Mouse (Mus musculus): ENCODE measurements around the gene Magi1. TPM values are rescaled to one million over a fixed set of nuclear protein-coding genes. Genes with fewer than 3 reads are reported as not detected.

The Magi1 gene
- polyA plus RNA-seq, 1 experiment from 2014 or later = 19.4 TPM

DNA sequence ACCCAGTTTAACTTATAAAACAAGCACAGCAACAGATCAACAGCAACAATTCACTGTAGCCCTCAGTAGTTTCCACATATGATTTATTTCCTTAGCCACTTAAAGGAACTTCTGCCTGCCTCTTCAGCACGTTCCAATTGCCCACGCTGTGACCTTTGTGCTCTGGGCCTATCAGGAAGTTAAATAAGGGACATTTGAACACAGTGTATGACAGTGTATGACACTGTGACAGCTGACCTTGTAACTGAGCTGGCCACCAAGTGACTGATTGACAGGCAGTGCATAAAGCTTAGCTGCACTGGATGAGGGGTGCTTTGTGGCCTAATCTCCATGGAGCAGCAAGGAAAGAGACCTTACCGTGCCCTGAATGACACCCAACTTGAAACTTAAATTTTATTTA is 525.6 kb downstream of the Magi1 start:
- no peaks in the 10 kb centered on the region for H3K9me3 ChIP-seq (replicated peaks)
- 62% methylated on average over 3 of the region's 3 CpGs for WGBS
- no peak for DNase-seq (ENCODE audit: low spot score)
- H3K4me3 ChIP-seq = no peak overlapping the region
- peaks cover 17% of the 10 kb centered on the region for H3K4me1 ChIP-seq
- peak overlapping the region; percentile 55; the same call in 1 of the 2 replicates for H3K27ac ChIP-seq (replicated peaks)
- peaks cover 22% of the 10 kb centered on the region for H3K36me3 ChIP-seq
- H3K27me3 ChIP-seq (ENCODE audit: low read depth, poor library complexity, severe bottlenecking) = no peaks in the 10 kb centered on the region

GRCm38 (mm10) chr6:93757353-93758087 is 526.2 kb downstream of the Magi1 start:
- Histone ChIP-seq H3K36me3 (peaks cover 27% of the 10 kb centered on the region), H3K4me3 (no peak overlapping the region), H3K9me3 (replicated peaks) (no peaks in the 10 kb centered on the region), H3K27me3 (ENCODE audit: low read depth, poor library complexity, severe bottlenecking) (no peaks in the 10 kb centered on the region), H3K4me1 (peaks cover 17% of the 10 kb centered on the region), H3K27ac (replicated peaks) (peak overlapping the region; percentile 55; the same call in 1 of the 2 replicates)
- DNase-seq (ENCODE audit: low spot score) = peak; percentile 82
- 38% methylated on average over 11 of the region's 11 CpGs for WGBS

DNA sequence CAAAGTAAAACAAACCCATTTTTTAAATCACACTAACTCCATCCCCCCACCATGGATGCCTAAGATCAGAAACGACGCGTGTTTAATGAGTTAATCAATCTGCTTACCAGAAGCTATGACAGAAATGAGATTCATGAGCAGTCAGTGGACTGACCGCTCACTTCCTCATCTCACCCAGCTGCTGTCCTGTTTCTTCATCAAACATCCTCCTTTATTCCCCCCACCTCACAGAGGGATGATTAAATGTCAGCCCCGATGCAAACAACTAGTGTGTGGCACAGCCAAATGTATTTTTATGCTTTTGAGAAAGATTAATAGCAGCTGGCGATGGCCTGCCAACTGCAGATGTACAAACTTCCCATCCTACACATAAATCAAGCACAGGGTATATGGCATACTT is 540.6 kb downstream of the Magi1 start:
- Histone ChIP-seq H3K27ac (replicated peaks) (no peak overlapping the region), H3K9me3 (replicated peaks) (no peaks in the 10 kb centered on the region), H3K4me1 (no peaks in the 10 kb centered on the region), H3K36me3 (peaks cover 64% of the 10 kb centered on the region), H3K4me3 (no peak overlapping the region), H3K27me3 (ENCODE audit: low read depth, poor library complexity, severe bottlenecking) (no peaks in the 10 kb centered on the region)
- DNase-seq (ENCODE audit: low spot score) = no peak
- WGBS = 88% methylated on average over 6 of the region's 6 CpGs

- H3K36me3 ChIP-seq = peaks cover 40% of the 10 kb centered on the region
- 94% methylated on average over 3 of the region's 3 CpGs for WGBS
Observed at GRCm38 (mm10) chr6:93739786-93740185, 543.9 kb downstream of the Magi1 start.

GRCm38 (mm10) chr6:93737083-93737482 is 546.6 kb downstream of the Magi1 start:
- no peaks in the 10 kb centered on the region for H3K27me3 ChIP-seq (ENCODE audit: low read depth, poor library complexity, severe bottlenecking)
- H3K4me3 ChIP-seq = no peak overlapping the region
- no peak overlapping the region for H3K27ac ChIP-seq (replicated peaks)
- no peaks in the 10 kb centered on the region for H3K4me1 ChIP-seq
- no peaks in the 10 kb centered on the region for H3K9me3 ChIP-seq (replicated peaks)
- DNase-seq (ENCODE audit: low spot score) = no peak
- peaks cover 31% of the 10 kb centered on the region for H3K36me3 ChIP-seq
- 88% methylated on average over 1 of the region's 1 CpGs for WGBS

More at GRCm38 (mm10) chr6:93739786-93740185, 543.9 kb downstream of the Magi1 start:
- Histone ChIP-seq H3K4me1 (no peaks in the 10 kb centered on the region), H3K4me3 (no peak overlapping the region), H3K9me3 (replicated peaks) (no peaks in the 10 kb centered on the region), H3K27me3 (ENCODE audit: low read depth, poor library complexity, severe bottlenecking) (no peaks in the 10 kb centered on the region), H3K27ac (replicated peaks) (no peak overlapping the region)
- DNase-seq (ENCODE audit: low spot score) = no peak

DNA sequence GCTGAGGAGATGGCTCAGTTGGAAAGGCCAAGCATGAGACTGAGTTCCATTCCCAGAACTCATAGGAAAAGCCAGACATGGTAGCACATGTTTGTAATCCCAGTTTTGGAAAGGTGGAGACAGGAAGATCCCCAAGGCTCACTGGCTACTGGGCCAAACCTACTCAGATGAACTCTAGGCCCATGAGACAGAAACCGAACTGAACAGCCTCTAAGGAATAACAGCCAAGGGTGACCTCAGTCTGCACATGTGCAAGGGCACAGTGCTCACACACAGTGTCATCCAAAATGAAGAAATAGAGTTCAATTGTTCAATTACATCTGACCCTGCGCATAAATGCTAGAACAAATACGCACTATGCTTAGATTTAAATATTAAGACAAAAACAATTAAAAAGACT is 547.6 kb downstream of the Magi1 start:
- no peak overlapping the region for H3K27ac ChIP-seq (replicated peaks)
- WGBS = 95% methylated on average over 3 of the region's 3 CpGs
- no peak overlapping the region for H3K4me3 ChIP-seq
- no peaks in the 10 kb centered on the region for H3K27me3 ChIP-seq (ENCODE audit: low read depth, poor library complexity, severe bottlenecking)
- H3K36me3 ChIP-seq = peaks cover 31% of the 10 kb centered on the region
- no peaks in the 10 kb centered on the region for H3K4me1 ChIP-seq
- no peak for DNase-seq (ENCODE audit: low spot score)
- no peaks in the 10 kb centered on the region for H3K9me3 ChIP-seq (replicated peaks)

- H3K9me3 ChIP-seq (replicated peaks) = no peaks in the 10 kb centered on the region
- H3K36me3 ChIP-seq = peaks cover 21% of the 10 kb centered on the region; the same call in 1 of the 2 replicates
- no peaks in the 10 kb centered on the region for H3K27me3 ChIP-seq (ENCODE audit: low read depth, poor library complexity, severe bottlenecking)
- no peak for DNase-seq (ENCODE audit: low spot score)
- H3K4me3 ChIP-seq = no peak overlapping the region
- no peak overlapping the region for H3K27ac ChIP-seq (replicated peaks)
- 88% methylated on average over 6 of the region's 6 CpGs for WGBS
- peaks cover 6% of the 10 kb centered on the region for H3K4me1 ChIP-seq
Observed at GRCm38 (mm10) chr6:93733800-93734199, 549.9 kb downstream of the Magi1 start.

GRCm38 (mm10) chr6:93729702-93730101 is 554.0 kb downstream of the Magi1 start:
- 0 out of 2 replicates have a peak, but pooled peaks cover 6% of the 10 kb centered on the region for H3K36me3 ChIP-seq
- H3K4me3 ChIP-seq = no peak overlapping the region
- no peak for DNase-seq (ENCODE audit: low spot score)
- H3K27ac ChIP-seq (replicated peaks) = no peak overlapping the region
- no peaks in the 10 kb centered on the region for H3K9me3 ChIP-seq (replicated peaks)
- peaks cover 34% of the 10 kb centered on the region for H3K4me1 ChIP-seq
- WGBS = 76% methylated on average over 8 of the region's 8 CpGs
- no peaks in the 10 kb centered on the region for H3K27me3 ChIP-seq (ENCODE audit: low read depth, poor library complexity, severe bottlenecking)

- DNase-seq (ENCODE audit: low spot score) = no peak
- Histone ChIP-seq H3K27me3 (ENCODE audit: low read depth, poor library complexity, severe bottlenecking) (no peaks in the 10 kb centered on the region), H3K9me3 (replicated peaks) (no peaks in the 10 kb centered on the region), H3K4me3 (no peak overlapping the region), H3K36me3 (0 out of 2 replicates have a peak, but pooled peaks cover 6% of the 10 kb centered on the region), H3K27ac (replicated peaks) (no peak overlapping the region), H3K4me1 (peaks cover 34% of the 10 kb centered on the region)
- 64% methylated on average over 4 of the region's 4 CpGs for WGBS
Observed at GRCm38 (mm10) chr6:93728791-93729190, 554.9 kb downstream of the Magi1 start.

DNA sequence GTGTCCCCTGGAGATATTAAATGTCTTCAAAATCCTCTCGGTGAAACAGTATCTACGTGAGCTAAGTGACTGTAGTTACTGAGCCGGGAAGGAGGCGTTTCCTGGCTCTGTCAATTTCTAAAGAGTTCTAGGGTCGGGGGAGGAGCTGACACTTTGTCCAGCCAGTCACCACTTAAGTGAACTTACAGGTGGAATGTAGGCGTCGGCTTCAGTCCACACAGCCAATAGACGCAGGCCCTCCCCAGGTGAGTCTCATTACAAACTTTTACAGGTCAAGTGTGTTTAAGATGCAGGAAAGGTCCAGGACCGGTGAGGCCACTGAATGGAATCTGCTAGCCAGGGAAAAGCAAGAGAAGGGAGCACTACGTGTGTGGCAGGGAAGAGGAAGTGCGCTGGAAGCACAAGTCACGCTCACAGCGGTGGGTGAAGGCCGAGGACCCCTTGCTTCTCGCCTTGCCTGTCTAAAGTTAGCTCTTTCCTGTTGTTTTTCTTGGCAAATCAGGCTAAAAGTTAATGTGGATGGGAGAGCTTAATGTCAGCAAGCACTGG is 556.0 kb downstream of the Magi1 start:
- no peak for DNase-seq (ENCODE audit: low spot score)
- Histone ChIP-seq H3K27me3 (ENCODE audit: low read depth, poor library complexity, severe bottlenecking) (no peaks in the 10 kb centered on the region), H3K4me3 (no peak overlapping the region), H3K9me3 (replicated peaks) (no peaks in the 10 kb centered on the region), H3K4me1 (peaks cover 34% of the 10 kb centered on the region), H3K36me3 (0 out of 2 replicates have a peak, but pooled peaks cover 6% of the 10 kb centered on the region), H3K27ac (replicated peaks) (no peak overlapping the region)
- 45% methylated on average over 15 of the region's 15 CpGs for WGBS

GRCm38 (mm10) chr6:93726829-93727455 is 556.8 kb downstream of the Magi1 start:
- Histone ChIP-seq H3K9me3 (replicated peaks) (no peaks in the 10 kb centered on the region), H3K4me1 (peaks cover 34% of the 10 kb centered on the region), H3K4me3 (no peak overlapping the region), H3K27ac (replicated peaks) (no peak overlapping the region), H3K27me3 (ENCODE audit: low read depth, poor library complexity, severe bottlenecking) (no peaks in the 10 kb centered on the region), H3K36me3 (0 out of 2 replicates have a peak, but pooled peaks cover 6% of the 10 kb centered on the region)
- WGBS = 55% methylated on average over 7 of the region's 7 CpGs
- no peak for DNase-seq (ENCODE audit: low spot score)

DNA sequence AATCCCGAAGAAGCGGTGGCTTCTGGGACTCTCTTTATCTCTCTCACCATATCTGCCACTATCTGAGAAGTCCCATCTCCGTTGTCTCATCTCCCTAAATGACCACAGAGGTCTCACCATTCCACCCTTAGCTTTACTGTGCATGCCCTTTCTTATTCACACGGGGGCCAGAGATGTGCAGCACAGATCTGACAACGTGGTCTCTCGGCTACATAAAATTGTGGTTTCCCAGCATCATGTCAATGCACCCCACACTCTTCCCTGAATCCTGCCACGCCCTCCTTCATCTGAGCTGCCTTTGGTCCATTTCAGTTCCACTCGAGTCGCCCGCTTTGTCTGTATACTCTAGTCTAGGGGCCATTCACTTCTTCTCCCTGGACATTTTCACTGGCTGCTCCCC is 557.6 kb downstream of the Magi1 start:
- Histone ChIP-seq H3K4me1 (peaks cover 34% of the 10 kb centered on the region), H3K4me3 (no peak overlapping the region), H3K27me3 (ENCODE audit: low read depth, poor library complexity, severe bottlenecking) (no peaks in the 10 kb centered on the region), H3K9me3 (replicated peaks) (no peaks in the 10 kb centered on the region), H3K36me3 (0 out of 2 replicates have a peak, but pooled peaks cover 3% of the 10 kb centered on the region), H3K27ac (replicated peaks) (no peak overlapping the region)
- no peak for DNase-seq (ENCODE audit: low spot score)
- 84% methylated on average over 10 of the region's 10 CpGs for WGBS

DNA sequence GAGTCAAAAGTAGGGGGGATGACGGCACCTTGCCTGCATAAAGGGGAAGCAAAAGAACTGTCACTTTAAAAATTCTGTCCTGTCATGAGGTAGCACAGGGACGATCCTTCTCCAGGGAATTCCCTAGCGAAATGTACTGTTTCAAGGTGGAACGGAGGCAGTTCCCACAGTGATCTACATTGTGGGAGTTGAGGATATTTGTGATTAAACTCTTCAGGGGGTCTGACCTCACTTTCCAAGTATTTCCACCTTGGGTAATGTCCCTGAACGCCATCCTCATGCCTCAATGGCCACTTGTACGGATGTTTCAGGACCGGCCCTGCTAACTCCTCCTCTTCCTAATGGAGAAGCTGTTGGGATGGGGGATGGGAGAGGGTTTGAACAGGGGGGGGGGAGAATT is 559.0 kb downstream of the Magi1 start:
- Histone ChIP-seq H3K9me3 (replicated peaks) (no peaks in the 10 kb centered on the region), H3K4me1 (peaks cover 34% of the 10 kb centered on the region), H3K4me3 (no peak overlapping the region), H3K36me3 (no peaks in the 10 kb centered on the region), H3K27me3 (ENCODE audit: low read depth, poor library complexity, severe bottlenecking) (no peaks in the 10 kb centered on the region), H3K27ac (replicated peaks) (no peak overlapping the region)
- no peak for DNase-seq (ENCODE audit: low spot score)
- WGBS = 59% methylated on average over 7 of the region's 7 CpGs

Measured in midbrain, embryonic 10.5 days (tissue).